Mouse (Mus musculus): ENCODE data around the gene Pcdh7. TPM values are rescaled to one million over a fixed set of nuclear protein-coding genes. Genes with fewer than 3 reads are reported as not detected.
A peak's percentile ranks its signal among the peaks of the same experiment; 100 is the strongest.

The Pcdh7 gene
- total RNA-seq, 2 experiments from 2014 or later, result 8.7 to 8.8 TPM

GRCm38 (mm10) chr5:57797951-57798670, 80.3 kb downstream of the Pcdh7 start:
- DNase-seq, result peak; percentile 35

- DNase-seq, result no peak
Observed at GRCm38 (mm10) chr5:57803108-57803507, 85.3 kb downstream of the Pcdh7 start.

- DNase-seq, result no peak
Observed at GRCm38 (mm10) chr5:57803890-57804289, 86.1 kb downstream of the Pcdh7 start.

GRCm38 (mm10) chr5:57807350-57807749, 89.6 kb downstream of the Pcdh7 start:
- peak; percentile 4 for DNase-seq

- DNase-seq, result no peak
Observed at GRCm38 (mm10) chr5:57810641-57811040, 92.9 kb downstream of the Pcdh7 start.

GRCm38 (mm10) chr5:57815964-57816589, 98.3 kb downstream of the Pcdh7 start:
- DNase-seq, result no peak

GRCm38 (mm10) chr5:57819788-57820187, 102.0 kb downstream of the Pcdh7 start:
- no peak for DNase-seq

GRCm38 (mm10) chr5:57821099-57821498, 103.3 kb downstream of the Pcdh7 start:
- DNase-seq, result no peak

- DNase-seq, result no peak
Observed at GRCm38 (mm10) chr5:57828437-57828836, 110.7 kb downstream of the Pcdh7 start.

GRCm38 (mm10) chr5:57837150-57837549, 119.4 kb downstream of the Pcdh7 start:
- DNase-seq, result no peak

GRCm38 (mm10) chr5:57841357-57842119, 123.8 kb downstream of the Pcdh7 start:
- DNase-seq, result no peak

GRCm38 (mm10) chr5:57847500-57847899, 129.7 kb downstream of the Pcdh7 start:
- DNase-seq, result no peak

GRCm38 (mm10) chr5:57850111-57850510, 132.3 kb downstream of the Pcdh7 start:
- DNase-seq, result no peak

GRCm38 (mm10) chr5:57857316-57857715, 139.5 kb downstream of the Pcdh7 start:
- no peak for DNase-seq

GRCm38 (mm10) chr5:57864254-57864653, 146.5 kb downstream of the Pcdh7 start:
- DNase-seq, result no peak

- DNase-seq, result no peak
Observed at GRCm38 (mm10) chr5:57865256-57865655, 147.5 kb downstream of the Pcdh7 start.

GRCm38 (mm10) chr5:57866097-57866496, 148.3 kb downstream of the Pcdh7 start:
- DNase-seq, result no peak

- no peak for DNase-seq
Observed at GRCm38 (mm10) chr5:57867906-57868305, 150.1 kb downstream of the Pcdh7 start.

- DNase-seq, result no peak
Observed at GRCm38 (mm10) chr5:57868702-57869101, 150.9 kb downstream of the Pcdh7 start.

- DNase-seq, result no peak
Observed at GRCm38 (mm10) chr5:57870727-57871126, 153.0 kb downstream of the Pcdh7 start.

GRCm38 (mm10) chr5:57884982-57885381, 167.2 kb downstream of the Pcdh7 start:
- DNase-seq, result no peak

GRCm38 (mm10) chr5:57899018-57899614, 181.3 kb downstream of the Pcdh7 start:
- peak; percentile 7 for DNase-seq

- no peak for DNase-seq
Observed at GRCm38 (mm10) chr5:57907218-57907617, 189.5 kb downstream of the Pcdh7 start.

All from adrenal gland, postnatal 10 days (tissue).